Mouse (Mus musculus) liver, postnatal 0 days (tissue): ENCODE results near the gene Zfp420. TPM values are rescaled to one million over a fixed set of nuclear protein-coding genes. Genes with fewer than 3 reads are reported as not detected.

Source experiments
- ATAC-seq: fragments of 200-750 bp; cut with Nextera tagmentation; 2 replicates; pipeline ENCODE4 v1.8.0; 2017; ENCODE audit warnings: mild to moderate bottlenecking, moderate library complexity
- DNase-seq: peaks from one replicate; pipeline ENCODE4 v3.0.0-alpha.2; 2016
- H3K27ac ChIP-seq: fragments of 300-500 bp; sonication (generic); 2 replicates; pipeline ENCODE4 v1.5.1; 2014; ENCODE audit warnings: antibody characterized with exemption, moderate library complexity, mild to moderate bottlenecking, low read depth
- H3K27me3 ChIP-seq: fragments of 300-500 bp; sonication (generic); 2 replicates; pipeline ENCODE4 v1.6.1; 2014; ENCODE audit warnings: low read length, control low read depth, mixed read lengths; ENCODE audit not compliant: insufficient read depth
- H3K36me3 ChIP-seq: fragments of 300-500 bp; sonication (generic); replicated peaks from 2 replicates; pipeline ENCODE4 v1.6.1; 2014; ENCODE audit warnings: mild to moderate bottlenecking, control low read depth, low read length, moderate library complexity, mixed read lengths; ENCODE audit not compliant: insufficient read depth
- H3K4me1 ChIP-seq: fragments of 300-500 bp; sonication (generic); 2 replicates; pipeline ENCODE4 v1.6.1; 2014; ENCODE audit warnings: antibody characterized with exemption, mild to moderate bottlenecking, control low read depth; ENCODE audit not compliant: insufficient read depth
- H3K4me2 ChIP-seq: fragments of 300-500 bp; sonication (generic); 2 replicates; pipeline ENCODE4 v1.6.1; 2014; ENCODE audit warnings: low read depth, mild to moderate bottlenecking, low read length, moderate library complexity, mixed read lengths
- H3K4me3 ChIP-seq: fragments of 300-500 bp; sonication (generic); 2 replicates; pipeline ENCODE4 v1.5.1; 2014; ENCODE audit warnings: low read depth, low read length
- H3K9ac ChIP-seq: fragments of 300-500 bp; sonication (generic); replicated peaks from 2 replicates; pipeline ENCODE4 v1.6.1; 2014; ENCODE audit warnings: mild to moderate bottlenecking, moderate library complexity
- H3K9me3 ChIP-seq: fragments of 300-500 bp; sonication (generic); 2 replicates; pipeline ENCODE4 v1.6.1; 2016; ENCODE audit warnings: mild to moderate bottlenecking, control low read depth, low read length, mixed read lengths
- CTCF ChIP-seq: sonication (generic); IDR thresholded peaks from 2 replicates; pipeline ENCODE4 v1.5.1; 2016; ENCODE audit warnings: antibody characterized with exemption, low read depth
- EP300 ChIP-seq: IDR thresholded peaks from 2 replicates; pipeline ENCODE4 v1.6.1; 2016; ENCODE audit warnings: antibody characterized with exemption, low read depth, mild to moderate bottlenecking
- WGBS: fragments of 180-500 bp; shearing (Covaris S2); extraction: QIAGEN DNeasy Blood & Tissue Kit; methylation state at CpG from one replicate; pipeline ENCODE4 v1.1.7; 2014; ENCODE audit not compliant: insufficient replicate concordance; 5-methylcytosine and 5-hydroxymethylcytosine counted together
- polyA plus RNA-seq: library from polyadenylated mRNA; unstranded; fragments of >200 nt; fragmentation: Nextera tagmentation; extraction: Ambion mirVana; gene quantifications from 2 replicates; pipeline ENCODE4 v1.2.1, GENCODE M21; 2015

Zfp420 gene
- polyA plus RNA-seq = 0.59 and 0.87 TPM in 2 replicates

DNA sequence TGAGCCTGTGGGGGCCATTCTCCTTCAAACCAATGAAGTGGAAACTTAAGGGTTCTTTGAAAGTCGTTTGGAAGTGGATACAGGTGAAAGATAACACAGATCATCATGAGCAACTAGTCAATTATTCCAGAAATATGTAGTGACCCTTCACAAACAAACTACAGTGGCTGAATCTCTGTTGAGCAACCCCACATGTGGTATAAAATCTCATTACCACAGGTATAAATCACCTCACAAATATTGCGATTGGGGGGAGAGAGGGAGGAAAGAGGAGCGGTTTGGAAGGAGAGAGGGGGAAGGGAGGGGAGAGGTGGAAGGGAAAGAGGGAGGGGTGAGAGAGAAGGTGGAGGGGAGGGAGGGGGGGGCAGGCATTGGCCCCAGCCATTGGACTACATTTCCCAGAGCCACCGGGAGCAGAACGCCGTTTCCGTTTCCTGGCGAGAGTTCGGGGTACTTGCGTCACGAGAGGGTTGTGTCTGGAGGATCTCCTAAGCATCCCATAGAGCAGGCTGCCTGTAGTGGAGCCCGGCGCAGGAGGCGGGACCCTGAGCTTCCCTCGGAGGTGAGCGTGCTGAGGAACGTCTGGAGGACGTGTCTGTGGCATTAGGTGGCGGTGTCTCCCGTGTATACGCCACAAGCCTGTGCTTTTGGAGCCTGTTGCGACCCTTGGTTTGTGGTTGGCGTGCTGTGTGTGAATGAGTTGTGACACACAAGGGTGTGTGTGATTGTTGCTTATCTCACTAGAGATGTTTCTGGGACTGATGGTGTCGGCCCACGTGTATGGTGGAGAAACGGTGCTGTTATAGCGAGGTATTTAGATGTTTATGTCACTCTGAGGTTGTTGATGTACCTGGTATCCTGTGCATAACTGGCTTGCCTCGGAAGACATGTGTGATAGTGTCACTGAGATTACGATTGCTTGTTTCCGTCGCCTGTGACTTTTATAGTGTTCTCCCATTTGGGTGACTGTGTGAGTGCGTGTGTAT lies at the start of gene Zfp420:
Zfp420 (plus strand) TSS at position 448 of the 986 bp plus-strand sequence.
- Histone ChIP-seq H3K4me1 (peaks cover 7% of the 10 kb centered on the region; the same call in 1 of the 2 replicates), H3K4me2 (peak within 1 kb of the TSS; percentile 82), H3K4me3 (peak within 1 kb of the TSS; percentile 65), H3K27ac (no peak within 1 kb of the TSS), H3K9me3 (no peaks in the 10 kb centered on the region), H3K9ac (peak within 1 kb of the TSS; percentile 57; the same call in 1 of the 2 replicates), H3K27me3 (no peaks in the 10 kb centered on the region), H3K36me3 (peaks cover 3% of the 10 kb centered on the region; the same call in 1 of the 2 replicates)
- ATAC-seq = peak; percentile 98
- peak; percentile 28 for TF ChIP-seq CTCF
- TF ChIP-seq EP300 = no peak
- WGBS = 6% methylated on average over 32 of the region's 32 CpGs
- peak; percentile 86 for DNase-seq

DNA sequence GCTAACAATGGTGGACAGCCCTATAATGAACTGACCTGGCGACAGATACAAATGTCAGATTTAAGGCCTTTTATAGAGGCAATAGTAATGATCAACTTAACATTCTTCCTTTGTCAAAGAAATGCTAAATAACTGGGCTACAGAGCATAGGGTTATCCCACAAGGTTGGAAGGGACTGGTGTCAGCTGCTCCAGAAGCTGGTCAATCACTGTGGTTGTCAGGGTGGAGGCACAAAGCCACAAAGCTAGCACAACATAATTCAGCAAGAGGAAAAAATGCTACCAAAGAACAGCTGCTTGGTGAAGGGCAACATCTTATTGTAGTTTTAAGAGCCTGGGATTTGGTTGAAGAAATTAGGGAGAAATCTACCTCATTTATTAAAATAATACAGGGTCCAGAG lies 47.5 kb upstream of the Zfp420 start:
- no peak overlapping the region for H3K4me3 ChIP-seq
- no peak overlapping the region for H3K4me2 ChIP-seq
- 85% methylated on average over 1 of the region's 1 CpGs for WGBS
- no peaks in the 10 kb centered on the region for H3K36me3 ChIP-seq
- no peak for DNase-seq
- no peaks in the 10 kb centered on the region for H3K27me3 ChIP-seq
- ATAC-seq = no peak
- no peaks in the 10 kb centered on the region for H3K9me3 ChIP-seq
- TF ChIP-seq CTCF (no peak), EP300 (no peak)
- no peak overlapping the region for H3K27ac ChIP-seq
- H3K9ac ChIP-seq = no peak overlapping the region
- H3K4me1 ChIP-seq = peaks cover 26% of the 10 kb centered on the region

DNA sequence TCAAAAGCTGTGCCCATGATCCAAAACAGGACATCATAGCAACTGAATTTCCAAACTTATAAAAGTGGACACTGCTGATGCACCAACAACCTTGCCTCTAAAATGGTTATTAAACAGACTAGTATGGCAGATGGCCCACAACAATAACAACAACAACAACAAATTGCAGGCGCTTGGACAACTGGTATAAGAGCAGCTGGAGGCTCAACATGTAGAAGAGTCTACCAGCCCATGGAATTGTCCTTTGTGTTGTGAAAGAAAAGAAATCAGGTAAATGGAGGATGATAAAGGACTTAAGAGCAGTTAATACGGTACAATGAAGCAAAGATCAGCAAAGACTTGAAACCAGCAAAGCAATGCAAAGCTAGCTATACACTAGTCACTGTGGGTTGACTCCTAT lies 45.4 kb upstream of the Zfp420 start:
- Histone ChIP-seq H3K36me3 (no peaks in the 10 kb centered on the region), H3K27ac (no peak overlapping the region), H3K4me1 (peaks cover 33% of the 10 kb centered on the region), H3K27me3 (no peaks in the 10 kb centered on the region), H3K4me2 (0 out of 2 replicates have a peak overlapping the region, but pooled peaks have one; percentile 98), H3K9me3 (no peaks in the 10 kb centered on the region), H3K4me3 (no peak overlapping the region), H3K9ac (no peak overlapping the region)
- DNase-seq (no peak), ATAC-seq (no peak)
- no peak for TF ChIP-seq EP300
- TF ChIP-seq CTCF = no peak
- WGBS = 78% methylated on average over 2 of the region's 2 CpGs

DNA sequence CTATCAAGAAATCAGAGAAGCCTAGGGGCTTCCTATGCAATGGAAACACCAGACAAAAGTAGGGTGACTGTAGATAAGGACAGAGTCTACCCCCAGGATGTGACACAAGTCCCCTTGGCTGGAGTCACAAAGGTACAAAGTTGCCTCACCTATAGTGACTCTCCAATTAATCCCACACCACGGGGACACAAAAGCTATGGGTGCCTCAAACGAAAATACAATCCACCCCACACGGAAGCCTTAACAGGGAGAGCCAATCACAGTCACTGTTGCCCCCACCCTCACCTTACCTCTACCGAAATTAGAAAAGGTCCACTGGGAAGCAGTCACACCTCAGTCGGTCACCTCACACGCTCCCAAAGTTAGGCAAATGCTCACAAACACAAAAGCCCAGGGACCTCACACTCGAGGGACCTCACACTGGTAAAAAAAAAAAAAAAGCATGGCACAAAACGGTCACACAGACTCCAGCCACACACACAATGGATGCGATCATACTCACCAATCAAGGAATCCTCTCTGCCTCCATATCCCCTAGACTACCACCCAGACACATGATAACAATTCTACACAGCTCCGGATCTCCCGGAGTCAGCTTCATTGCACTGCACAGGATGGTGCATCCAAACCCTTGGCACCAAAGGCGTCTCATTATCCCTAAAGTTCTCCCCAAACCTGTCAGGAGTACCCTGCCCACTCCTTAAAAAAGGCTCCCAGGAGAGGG lies 44.6 kb upstream of the Zfp420 start:
- H3K27me3 ChIP-seq = no peaks in the 10 kb centered on the region
- peak overlapping the region; percentile 69 for H3K9ac ChIP-seq
- no peaks in the 10 kb centered on the region for H3K9me3 ChIP-seq
- no peaks in the 10 kb centered on the region for H3K36me3 ChIP-seq
- peak overlapping the region; percentile 98 for H3K4me2 ChIP-seq
- DNase-seq = no peak
- ATAC-seq = peak; percentile 11
- peaks cover 36% of the 10 kb centered on the region for H3K4me1 ChIP-seq
- TF ChIP-seq EP300 = no peak
- peak overlapping the region; percentile 85 for H3K27ac ChIP-seq
- 3% methylated on average over 12 of the region's 12 CpGs for WGBS
- H3K4me3 ChIP-seq = peak overlapping the region; percentile 75

DNA sequence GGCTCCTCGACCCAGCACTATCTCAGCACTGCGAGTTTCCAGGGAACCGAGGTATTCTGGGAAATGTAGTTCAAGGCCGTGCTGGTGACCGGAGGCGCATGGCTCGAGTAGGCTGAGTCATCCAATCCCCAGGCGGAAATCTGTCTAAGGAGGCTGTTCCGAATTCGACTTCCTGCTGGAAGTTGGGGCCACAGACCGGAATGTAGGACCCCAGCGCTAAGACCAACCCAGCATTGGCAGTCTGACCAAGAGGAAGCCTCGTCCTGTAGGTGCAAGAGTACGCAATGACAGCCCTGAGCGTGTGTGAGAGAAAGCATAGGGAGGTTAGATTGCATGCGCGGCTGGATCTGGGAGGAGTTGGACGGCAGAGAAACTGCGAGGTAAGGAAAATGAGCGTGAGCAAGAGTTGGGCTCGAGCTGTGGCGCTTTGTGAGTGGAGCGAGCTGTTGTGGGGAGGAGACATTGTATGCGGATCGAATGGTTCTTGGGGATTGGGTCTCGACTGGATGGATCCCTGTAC lies 43.8 kb upstream of the Zfp420 start, which contains the start of gene Zfp790:
Zfp790 (plus strand) TSS at position 205 of the 520 bp plus-strand sequence.
- peak; percentile 94 for ATAC-seq
- H3K27ac ChIP-seq = peak within 1 kb of the TSS; percentile 85
- H3K4me1 ChIP-seq = peaks cover 36% of the 10 kb centered on the region
- H3K27me3 ChIP-seq = no peaks in the 10 kb centered on the region
- no peak for TF ChIP-seq CTCF
- no peak for TF ChIP-seq EP300
- peak within 1 kb of the TSS; percentile 69 for H3K9ac ChIP-seq
- peak; percentile 87 for DNase-seq
- peak within 1 kb of the TSS; percentile 98 for H3K4me2 ChIP-seq
- under 1% methylated on average over 26 of the region's 26 CpGs for WGBS
- no peaks in the 10 kb centered on the region for H3K9me3 ChIP-seq
- no peaks in the 10 kb centered on the region for H3K36me3 ChIP-seq
- peak within 1 kb of the TSS; percentile 75 for H3K4me3 ChIP-seq
